Mouse (Mus musculus) hindbrain, postnatal 0 days (tissue): ENCODE measurements at regions not wholly inside any gene's neighbourhood (a gene's known extent, or its start where the extent isn't known, plus 50 kb on each side); places are given as distances from the start of the nearest gene placed in this dataset.
A peak's percentile ranks its signal among the peaks of the same experiment; 100 is the strongest.

Experiments used
- ATAC-seq: fragments of 200-750 bp; cut with Nextera tagmentation; 2 replicates; pipeline ENCODE4 v1.8.0; 2017; ENCODE audit warnings: mild to moderate bottlenecking, moderate TSS enrichment, moderate library complexity
- DNase-seq: peaks from one replicate; pipeline ENCODE4 v3.0.0-alpha.2; 2015; ENCODE audit warnings: low spot score
- H3K27ac ChIP-seq: fragments of 300-500 bp; sonication (generic); 2 replicates; pipeline ENCODE4 v1.5.1; 2014; ENCODE audit warnings: mild to moderate bottlenecking
- H3K27me3 ChIP-seq: fragments of 300-500 bp; sonication (generic); 2 replicates; pipeline ENCODE4 v1.6.1; 2014; ENCODE audit warnings: low read length, mixed read lengths; ENCODE audit not compliant: insufficient read depth
- H3K36me3 ChIP-seq: fragments of 300-500 bp; sonication (generic); 2 replicates; pipeline ENCODE4 v1.6.1; 2014; ENCODE audit warnings: low read length, mixed read lengths; ENCODE audit not compliant: insufficient read depth
- H3K4me1 ChIP-seq: fragments of 300-500 bp; sonication (generic); 2 replicates; pipeline ENCODE4 v1.6.1; 2014; ENCODE audit warnings: antibody characterized with exemption, low read length, mixed read lengths; ENCODE audit not compliant: insufficient read depth
- H3K4me2 ChIP-seq: fragments of 300-500 bp; sonication (generic); 2 replicates; pipeline ENCODE4 v1.6.1; 2014; ENCODE audit warnings: low read depth, mild to moderate bottlenecking, low read length, moderate library complexity, mixed read lengths
- H3K4me3 ChIP-seq: fragments of 300-500 bp; sonication (generic); 2 replicates; pipeline ENCODE4 v1.5.1; 2014; ENCODE audit warnings: low read length
- H3K9ac ChIP-seq: fragments of 300-500 bp; sonication (generic); replicated peaks from 2 replicates; pipeline ENCODE4 v1.6.1; 2014; ENCODE audit warnings: mild to moderate bottlenecking, low read length, moderate library complexity, mixed read lengths
- H3K9me3 ChIP-seq: fragments of 300-500 bp; sonication (generic); 2 replicates; pipeline ENCODE4 v1.6.1; 2016; ENCODE audit warnings: low read length, mixed read lengths
- CTCF ChIP-seq: IDR thresholded peaks from 2 replicates; pipeline ENCODE4 v1.5.1; 2016; ENCODE audit warnings: antibody characterized with exemption, control low read depth, low read depth
- WGBS: fragments of 180-500 bp; shearing (Covaris S2); extraction: QIAGEN DNeasy Blood & Tissue Kit; methylation state at CpG from one replicate; pipeline ENCODE4 v1.1.7; 2014; 5-methylcytosine and 5-hydroxymethylcytosine counted together

GRCm38 (mm10) chr10:92625781-92626180 is 96.4 kb downstream of the Nedd1 start:
- DNase-seq, result peak; percentile 24
- no peak for ATAC-seq
- H3K4me3 ChIP-seq, result no peak overlapping the region
- TF ChIP-seq CTCF, result no peak
- H3K9me3 ChIP-seq, result no peaks in the 10 kb centered on the region
- 63% methylated on average over 7 of the region's 7 CpGs for WGBS
- no peaks in the 10 kb centered on the region for H3K27me3 ChIP-seq
- H3K4me2 ChIP-seq, result no peak overlapping the region
- no peaks in the 10 kb centered on the region for H3K36me3 ChIP-seq
- no peaks in the 10 kb centered on the region for H3K4me1 ChIP-seq
- H3K27ac ChIP-seq, result no peak overlapping the region
- H3K9ac ChIP-seq, result no peak overlapping the region

GRCm38 (mm10) chr10:92615684-92616379 is 106.4 kb downstream of the Nedd1 start:
- Histone ChIP-seq H3K9me3 (no peaks in the 10 kb centered on the region), H3K4me2 (no peak overlapping the region), H3K27me3 (no peaks in the 10 kb centered on the region), H3K27ac (no peak overlapping the region), H3K36me3 (no peaks in the 10 kb centered on the region), H3K4me3 (no peak overlapping the region), H3K4me1 (no peaks in the 10 kb centered on the region), H3K9ac (no peak overlapping the region)
- 81% methylated on average over 5 of the region's 5 CpGs for WGBS
- no peak for DNase-seq
- ATAC-seq, result no peak
- TF ChIP-seq CTCF, result no peak

- H3K27ac ChIP-seq, result no peak overlapping the region
- H3K27me3 ChIP-seq, result no peaks in the 10 kb centered on the region
- H3K4me2 ChIP-seq, result no peak overlapping the region
- no peak overlapping the region for H3K9ac ChIP-seq
- WGBS, result 24% methylated on average over 6 of the region's 6 CpGs
- H3K4me3 ChIP-seq, result no peak overlapping the region
- ATAC-seq (no peak), DNase-seq (no peak)
- no peaks in the 10 kb centered on the region for H3K4me1 ChIP-seq
- TF ChIP-seq CTCF, result no peak
- no peaks in the 10 kb centered on the region for H3K9me3 ChIP-seq
- no peaks in the 10 kb centered on the region for H3K36me3 ChIP-seq
Observed at GRCm38 (mm10) chr10:92614341-92614740, 107.9 kb downstream of the Nedd1 start.

- no peak overlapping the region for H3K9ac ChIP-seq
- H3K4me2 ChIP-seq, result no peak overlapping the region
- H3K27me3 ChIP-seq, result no peaks in the 10 kb centered on the region
- ATAC-seq (no peak), DNase-seq (no peak)
- no peak overlapping the region for H3K4me3 ChIP-seq
- H3K36me3 ChIP-seq, result no peaks in the 10 kb centered on the region
- no peak for TF ChIP-seq CTCF
- WGBS, result 70% methylated on average over 3 of the region's 3 CpGs
- no peaks in the 10 kb centered on the region for H3K9me3 ChIP-seq
- no peaks in the 10 kb centered on the region for H3K4me1 ChIP-seq
- no peak overlapping the region for H3K27ac ChIP-seq
Observed at GRCm38 (mm10) chr10:92611060-92611459, 111.2 kb downstream of the Nedd1 start.

- ATAC-seq, result no peak
- TF ChIP-seq CTCF, result no peak
- Histone ChIP-seq H3K27ac (no peak overlapping the region), H3K4me1 (no peaks in the 10 kb centered on the region), H3K4me3 (no peak overlapping the region), H3K4me2 (no peak overlapping the region), H3K9me3 (no peaks in the 10 kb centered on the region), H3K27me3 (no peaks in the 10 kb centered on the region), H3K9ac (no peak overlapping the region), H3K36me3 (no peaks in the 10 kb centered on the region)
- peak; percentile 15 for DNase-seq
- 22% methylated on average over 4 of the region's 4 CpGs for WGBS
Observed at GRCm38 (mm10) chr10:92606761-92607160, 115.5 kb downstream of the Nedd1 start.

GRCm38 (mm10) chr10:92605646-92606045 is 116.6 kb downstream of the Nedd1 start:
- 30% methylated on average over 3 of the region's 3 CpGs for WGBS
- Histone ChIP-seq H3K4me2 (no peak overlapping the region), H3K36me3 (no peaks in the 10 kb centered on the region), H3K9ac (no peak overlapping the region), H3K4me1 (no peaks in the 10 kb centered on the region), H3K4me3 (no peak overlapping the region), H3K9me3 (no peaks in the 10 kb centered on the region), H3K27ac (no peak overlapping the region), H3K27me3 (no peaks in the 10 kb centered on the region)
- TF ChIP-seq CTCF, result no peak
- DNase-seq (no peak), ATAC-seq (no peak)

- no peak overlapping the region for H3K27ac ChIP-seq
- no peaks in the 10 kb centered on the region for H3K36me3 ChIP-seq
- H3K9me3 ChIP-seq, result no peaks in the 10 kb centered on the region
- 67% methylated on average over 4 of the region's 4 CpGs for WGBS
- ATAC-seq, result no peak
- no peak overlapping the region for H3K9ac ChIP-seq
- H3K4me2 ChIP-seq, result no peak overlapping the region
- H3K4me3 ChIP-seq, result no peak overlapping the region
- H3K27me3 ChIP-seq, result no peaks in the 10 kb centered on the region
- DNase-seq, result no peak
- TF ChIP-seq CTCF, result no peak
- no peaks in the 10 kb centered on the region for H3K4me1 ChIP-seq
Observed at GRCm38 (mm10) chr10:92600116-92600515, 122.1 kb downstream of the Nedd1 start.
